Mouse (Mus musculus) Muller cell, postnatal 12 days (primary cell): Measurements from ENCODE around the gene Lrrc1.

Source experiments
- DNase-seq: peaks from one replicate; pipeline ENCODE4 v3.0.0-alpha.2; 2015; ENCODE audit errors: inconsistent ontology term

Lrrc1 gene

DNA sequence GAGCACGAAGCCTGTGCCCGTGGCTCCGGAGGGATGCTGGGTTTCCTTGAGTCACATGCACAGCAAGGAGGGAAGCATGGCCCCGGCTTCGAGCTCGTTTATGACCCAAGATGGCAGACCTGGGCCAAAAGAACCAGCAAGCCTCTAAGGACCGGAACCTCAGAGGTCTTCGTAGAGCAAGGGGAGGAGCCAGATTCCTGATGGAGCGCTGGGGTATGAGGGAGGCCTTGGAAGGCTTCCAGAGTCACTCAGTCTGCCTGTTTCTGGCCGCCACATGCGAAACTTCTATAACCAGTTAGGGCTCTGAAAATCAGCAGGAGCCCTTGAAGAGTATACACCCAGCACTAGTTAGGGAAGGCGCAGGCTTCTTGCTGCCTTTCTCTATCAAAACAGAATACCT is 159.1 kb downstream of the Lrrc1 start:
- no peak for DNase-seq

DNA sequence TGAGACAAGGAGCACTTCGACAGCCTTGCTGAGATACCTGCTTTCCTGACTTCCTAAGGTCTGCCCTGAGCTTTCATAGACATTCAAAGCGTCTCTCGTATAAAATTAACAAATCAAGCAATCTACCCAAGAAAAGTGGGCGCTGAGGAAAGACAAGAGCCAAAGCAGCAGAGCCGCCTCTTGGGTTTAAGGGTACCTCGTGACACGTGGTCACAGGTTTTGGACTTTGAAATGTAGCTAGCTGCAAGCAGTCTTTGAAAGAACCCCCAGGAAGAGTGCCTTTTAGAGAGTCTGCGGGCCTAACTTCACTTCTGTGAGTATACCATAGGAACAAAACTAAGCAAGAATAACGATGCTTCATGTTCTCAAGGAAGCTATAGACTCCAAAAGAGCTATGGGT is 160.0 kb downstream of the Lrrc1 start:
- DNase-seq, result no peak

DNA sequence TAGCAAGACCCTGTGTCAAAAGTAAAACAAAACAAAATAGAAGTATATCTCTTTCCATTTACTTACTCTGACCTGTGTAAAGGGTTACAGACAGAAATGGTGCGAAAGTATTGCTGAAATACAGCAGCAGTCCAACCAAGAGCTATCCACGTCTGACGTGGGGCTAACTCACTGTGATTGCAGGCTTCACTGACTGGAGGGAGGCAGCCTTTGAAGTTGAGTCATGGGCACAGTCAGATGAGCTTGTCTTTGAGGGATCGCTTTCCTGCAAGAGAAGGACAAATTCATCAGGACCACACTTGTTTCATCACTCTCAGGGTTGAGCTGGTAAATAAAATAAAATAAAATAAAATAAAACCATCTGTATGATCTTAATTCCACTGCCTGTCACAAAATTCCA is 160.7 kb downstream of the Lrrc1 start:
- no peak for DNase-seq

DNA sequence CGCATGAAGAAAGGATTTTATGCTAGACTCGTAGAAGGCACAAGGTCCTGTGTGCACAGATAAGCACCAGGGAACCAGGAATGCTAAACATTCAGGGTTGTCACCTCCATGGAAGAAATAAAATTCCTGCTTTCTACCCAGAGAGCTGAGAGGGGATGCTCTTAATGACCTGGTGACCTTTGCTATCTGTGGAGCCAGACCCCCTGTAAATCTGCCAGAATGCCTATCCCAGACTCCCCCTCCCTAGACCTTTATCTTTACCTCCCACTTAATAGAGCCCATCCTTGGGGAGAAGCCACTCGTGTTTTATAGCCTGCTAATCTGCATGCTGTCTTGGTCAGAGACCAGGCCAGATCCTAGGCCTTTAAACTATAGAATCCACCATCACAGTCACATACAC is 162.2 kb downstream of the Lrrc1 start:
- DNase-seq, result no peak

DNA sequence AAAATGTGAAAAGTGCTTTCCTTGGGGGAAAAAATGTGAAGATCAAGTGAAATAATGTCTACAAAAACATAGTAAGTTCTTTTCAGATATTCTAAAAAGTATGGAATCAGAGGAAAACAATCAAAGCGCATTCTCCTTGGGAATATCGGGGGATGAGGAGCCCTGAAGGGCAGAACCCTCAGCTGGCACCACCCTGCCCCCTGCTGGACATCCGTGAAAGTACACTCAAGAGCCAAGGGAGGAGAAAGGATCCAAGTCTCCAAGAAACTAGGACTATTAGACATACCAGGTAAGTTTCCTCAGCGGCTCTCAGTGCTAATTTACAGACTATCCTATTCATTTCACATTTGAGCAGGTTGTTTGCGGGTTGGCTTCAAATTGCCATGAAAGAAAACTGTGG is 163.1 kb downstream of the Lrrc1 start:
- DNase-seq, result peak; percentile 71
